Mouse (Mus musculus) intestine, embryonic 14.5 days (tissue): ENCODE results near the gene Sdr39u1. TPM values are rescaled to one million over a fixed set of nuclear protein-coding genes. Genes with fewer than 3 reads are reported as not detected.

ENCODE experiments used
- ATAC-seq: fragments of 200-750 bp; cut with Nextera tagmentation; replicated peaks from 2 replicates; pipeline ENCODE4 v1.8.0; 2017; ENCODE audit warnings: low read depth, moderate number of reproducible peaks, moderate TSS enrichment, moderate library complexity; ENCODE audit not compliant: low FRiP score, low TSS enrichment
- DNase-seq: peaks from one replicate; pipeline ENCODE4 v3.0.0-alpha.2; 2018; ENCODE audit warnings: low spot score
- H3K27ac ChIP-seq: fragments of 300-500 bp; sonication (generic); 2 replicates; pipeline ENCODE4 v1.5.1; 2014; ENCODE audit warnings: low read depth, mild to moderate bottlenecking, control low read depth
- H3K27me3 ChIP-seq: fragments of 300-500 bp; sonication (generic); replicated peaks from 2 replicates; pipeline ENCODE4 v1.6.1; 2014; ENCODE audit warnings: low read length, control low read depth; ENCODE audit not compliant: control insufficient read depth, insufficient read depth
- H3K36me3 ChIP-seq: fragments of 300-500 bp; sonication (generic); 2 replicates; pipeline ENCODE4 v1.6.1; 2014; ENCODE audit warnings: low read length, control low read depth; ENCODE audit not compliant: control insufficient read depth, insufficient read depth
- H3K4me1 ChIP-seq: fragments of 300-500 bp; sonication (generic); replicated peaks from 2 replicates; pipeline ENCODE4 v1.6.1; 2014; ENCODE audit warnings: low read length, control low read depth, mixed read lengths; ENCODE audit not compliant: control insufficient read depth, insufficient read depth
- H3K4me2 ChIP-seq: fragments of 300-500 bp; sonication (generic); 2 replicates; pipeline ENCODE4 v1.6.1; 2014; ENCODE audit warnings: low read length
- H3K4me3 ChIP-seq: fragments of 300-500 bp; sonication (generic); 2 replicates; pipeline ENCODE4 v1.5.1; 2014; ENCODE audit warnings: low read depth, low read length, control low read depth, mixed read lengths
- H3K9ac ChIP-seq: fragments of 300-500 bp; sonication (generic); 2 replicates; pipeline ENCODE4 v1.6.1; 2014; ENCODE audit warnings: mild to moderate bottlenecking, low read length
- H3K9me3 ChIP-seq: fragments of 300-500 bp; sonication (generic); 2 replicates; pipeline ENCODE4 v1.6.1; 2016; ENCODE audit warnings: low read length, control low read depth; ENCODE audit not compliant: control insufficient read depth
- WGBS: fragments of 180-500 bp; shearing (Covaris S2); extraction: QIAGEN DNeasy Blood & Tissue Kit; methylation state at CpG from one replicate; pipeline ENCODE4 v1.1.7; 2014; 5-methylcytosine and 5-hydroxymethylcytosine counted together
- polyA plus RNA-seq: library from polyadenylated mRNA; unstranded; fragments of >200 nt; fragmentation: Nextera tagmentation; extraction: Ambion mirVana; gene quantifications from 2 replicates; pipeline ENCODE4 v1.2.1, GENCODE M21; 2014

Sdr39u1 gene
- polyA plus RNA-seq, 1 experiment from 2014 or later: 66.2 TPM

GRCm38 (mm10) chr14:55879623-55880022 is 20.5 kb downstream of the Sdr39u1 start:
- no peaks in the 10 kb centered on the region for H3K9me3 ChIP-seq
- peaks cover 22% of the 10 kb centered on the region for H3K4me1 ChIP-seq
- H3K9ac ChIP-seq: no peak overlapping the region
- H3K4me2 ChIP-seq: no peak overlapping the region
- ATAC-seq (no peak), DNase-seq (no peak)
- 48% methylated on average over 1 of the region's 1 CpGs for WGBS
- H3K27me3 ChIP-seq: no peaks in the 10 kb centered on the region
- H3K27ac ChIP-seq: no peak overlapping the region
- no peaks in the 10 kb centered on the region for H3K36me3 ChIP-seq
- H3K4me3 ChIP-seq: no peak overlapping the region

GRCm38 (mm10) chr14:55878316-55878940 is 21.7 kb downstream of the Sdr39u1 start:
- no peak overlapping the region for H3K4me3 ChIP-seq
- no peaks in the 10 kb centered on the region for H3K9me3 ChIP-seq
- no peaks in the 10 kb centered on the region for H3K36me3 ChIP-seq
- DNase-seq: no peak
- WGBS: 22% methylated on average over 7 of the region's 7 CpGs
- ATAC-seq: no peak
- H3K9ac ChIP-seq: no peak overlapping the region
- H3K4me2 ChIP-seq: peak overlapping the region; percentile 3; the same call in 1 of the 2 replicates
- no peak overlapping the region for H3K27ac ChIP-seq
- peaks cover 21% of the 10 kb centered on the region for H3K4me1 ChIP-seq
- no peaks in the 10 kb centered on the region for H3K27me3 ChIP-seq

GRCm38 (mm10) chr14:55877469-55878315 is 22.4 kb downstream of the Sdr39u1 start:
- H3K9ac ChIP-seq: no peak overlapping the region
- H3K36me3 ChIP-seq: peaks cover 5% of the 10 kb centered on the region; the same call in 1 of the 2 replicates
- no peak overlapping the region for H3K4me3 ChIP-seq
- H3K27ac ChIP-seq: no peak overlapping the region
- peaks cover 23% of the 10 kb centered on the region for H3K4me1 ChIP-seq
- WGBS: 6% methylated on average over 14 of the region's 14 CpGs
- ATAC-seq (no peak), DNase-seq (no peak)
- no peaks in the 10 kb centered on the region for H3K27me3 ChIP-seq
- peak overlapping the region; percentile 28 for H3K4me2 ChIP-seq
- no peaks in the 10 kb centered on the region for H3K9me3 ChIP-seq

GRCm38 (mm10) chr14:55873714-55874683 is 26.1 kb downstream of the Sdr39u1 start:
- H3K36me3 ChIP-seq: peaks cover 42% of the 10 kb centered on the region
- H3K9me3 ChIP-seq: no peaks in the 10 kb centered on the region
- no peak overlapping the region for H3K27ac ChIP-seq
- 0 out of 2 replicates have a peak overlapping the region, but pooled peaks have one; percentile 14 for H3K4me3 ChIP-seq
- H3K4me1 ChIP-seq: peaks cover 20% of the 10 kb centered on the region
- DNase-seq: peak; percentile 90
- WGBS: 16% methylated on average over 30 of the region's 30 CpGs
- no peak overlapping the region for H3K9ac ChIP-seq
- peak; percentile 52 for ATAC-seq
- H3K4me2 ChIP-seq: peak overlapping the region; percentile 35
- no peaks in the 10 kb centered on the region for H3K27me3 ChIP-seq

GRCm38 (mm10) chr14:55873242-55873713 is 26.8 kb downstream of the Sdr39u1 start:
- Histone ChIP-seq H3K9ac (no peak overlapping the region), H3K27me3 (no peaks in the 10 kb centered on the region), H3K27ac (no peak overlapping the region), H3K9me3 (no peaks in the 10 kb centered on the region), H3K4me3 (no peak overlapping the region), H3K36me3 (peaks cover 49% of the 10 kb centered on the region), H3K4me1 (peaks cover 20% of the 10 kb centered on the region), H3K4me2 (no peak overlapping the region)
- no peak for ATAC-seq
- 80% methylated on average over 8 of the region's 8 CpGs for WGBS
- no peak for DNase-seq

- ATAC-seq: no peak
- Histone ChIP-seq H3K4me2 (no peak overlapping the region), H3K9ac (no peak overlapping the region), H3K36me3 (peaks cover 56% of the 10 kb centered on the region), H3K4me1 (peaks cover 14% of the 10 kb centered on the region), H3K9me3 (no peaks in the 10 kb centered on the region), H3K27ac (no peak overlapping the region), H3K27me3 (no peaks in the 10 kb centered on the region), H3K4me3 (no peak overlapping the region)
- WGBS: 84% methylated on average over 17 of the region's 17 CpGs
- no peak for DNase-seq
These were observed 27.5 kb downstream of the Sdr39u1 start for GRCm38 (mm10) chr14:55872551-55872950.

GRCm38 (mm10) chr14:55872039-55872438 is 28.1 kb downstream of the Sdr39u1 start:
- Histone ChIP-seq H3K36me3 (peaks cover 60% of the 10 kb centered on the region), H3K9me3 (no peaks in the 10 kb centered on the region), H3K9ac (no peak overlapping the region), H3K4me1 (peaks cover 10% of the 10 kb centered on the region), H3K27ac (no peak overlapping the region), H3K4me3 (no peak overlapping the region), H3K27me3 (no peaks in the 10 kb centered on the region), H3K4me2 (no peak overlapping the region)
- 90% methylated on average over 12 of the region's 12 CpGs for WGBS
- DNase-seq (no peak), ATAC-seq (no peak)

GRCm38 (mm10) chr14:55869538-55869937 is 30.6 kb downstream of the Sdr39u1 start:
- peaks cover 10% of the 10 kb centered on the region for H3K4me1 ChIP-seq
- H3K27ac ChIP-seq: no peak overlapping the region
- ATAC-seq: no peak
- DNase-seq: no peak
- 96% methylated on average over 6 of the region's 6 CpGs for WGBS
- H3K4me2 ChIP-seq: no peak overlapping the region
- H3K9ac ChIP-seq: no peak overlapping the region
- no peaks in the 10 kb centered on the region for H3K27me3 ChIP-seq
- H3K9me3 ChIP-seq: no peaks in the 10 kb centered on the region
- peaks cover 84% of the 10 kb centered on the region for H3K36me3 ChIP-seq
- H3K4me3 ChIP-seq: no peak overlapping the region
